Mouse (Mus musculus) limb, embryonic 13.5 days (tissue): ENCODE measurements at regions not wholly inside any gene's neighbourhood (a gene's known extent, or its start where the extent isn't known, plus 50 kb on each side); places are given as distances from the start of the nearest gene placed in this dataset.

Experiments
- ATAC-seq: fragments of 200-750 bp; cut with Nextera tagmentation; 2 replicates; pipeline ENCODE4 v1.8.0; 2017; ENCODE audit warnings: low read depth, moderate number of reproducible peaks, moderate TSS enrichment; ENCODE audit not compliant: low FRiP score
- H3K27ac ChIP-seq: fragments of 300-500 bp; sonication (generic); 2 replicates; pipeline ENCODE4 v1.5.1; 2015; ENCODE audit warnings: inconsistent platforms, mild to moderate bottlenecking, moderate library complexity
- H3K27me3 ChIP-seq: fragments of 300-500 bp; sonication (generic); 2 replicates; pipeline ENCODE4 v1.6.1; 2015; ENCODE audit warnings: mild to moderate bottlenecking, inconsistent platforms
- H3K36me3 ChIP-seq: fragments of 300-500 bp; sonication (generic); 2 replicates; pipeline ENCODE4 v1.6.1; 2015; ENCODE audit warnings: inconsistent platforms, mild to moderate bottlenecking, moderate library complexity
- H3K4me1 ChIP-seq: fragments of 300-500 bp; sonication (generic); 2 replicates; pipeline ENCODE4 v1.6.1; 2015; ENCODE audit warnings: inconsistent platforms
- H3K4me2 ChIP-seq: fragments of 300-500 bp; sonication (generic); replicated peaks from 2 replicates; pipeline ENCODE4 v1.6.1; 2015; ENCODE audit warnings: inconsistent platforms, mild to moderate bottlenecking, moderate library complexity
- H3K4me3 ChIP-seq: fragments of 300-500 bp; sonication (generic); 2 replicates; pipeline ENCODE4 v1.5.1; 2015; ENCODE audit warnings: moderate library complexity, mild to moderate bottlenecking, inconsistent platforms
- H3K9ac ChIP-seq: fragments of 300-500 bp; sonication (generic); 2 replicates; pipeline ENCODE4 v1.6.1; 2015; ENCODE audit warnings: mild to moderate bottlenecking, inconsistent platforms
- H3K9me3 ChIP-seq: fragments of 300-500 bp; sonication (generic); 2 replicates; pipeline ENCODE4 v1.6.1; 2016; ENCODE audit warnings: inconsistent platforms
- WGBS: fragments of 180-500 bp; shearing (Covaris S2); methylation state at CpG from one replicate; pipeline ENCODE4 v1.1.7; 2015; 5-methylcytosine and 5-hydroxymethylcytosine counted together

DNA sequence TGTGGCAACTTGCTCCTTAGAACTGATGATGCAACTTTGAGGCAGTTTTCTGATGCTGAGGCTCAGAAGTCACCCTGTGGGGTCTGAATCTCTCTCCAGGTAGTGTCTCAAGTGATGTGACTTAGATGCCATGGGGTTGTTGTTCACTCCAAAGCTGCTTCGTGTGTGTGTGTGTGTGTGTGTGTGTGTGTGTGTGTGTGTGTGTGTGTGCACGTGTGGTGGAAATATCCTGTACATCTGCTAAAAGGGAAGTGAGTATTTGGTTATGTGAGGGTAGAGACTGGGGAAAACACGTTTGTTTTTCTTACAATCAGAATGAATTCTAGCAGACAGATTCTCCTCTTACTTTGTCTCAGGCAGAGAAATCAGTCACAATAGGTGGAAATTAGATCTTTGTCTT lies 276.5 kb downstream of the Insc start:
- H3K9ac ChIP-seq, result no peak overlapping the region
- ATAC-seq, result no peak
- no peaks in the 10 kb centered on the region for H3K9me3 ChIP-seq
- H3K4me1 ChIP-seq, result no peaks in the 10 kb centered on the region
- no peaks in the 10 kb centered on the region for H3K36me3 ChIP-seq
- no peak overlapping the region for H3K27ac ChIP-seq
- no peak overlapping the region for H3K4me2 ChIP-seq
- H3K4me3 ChIP-seq, result no peak overlapping the region
- 78% methylated on average over 3 of the region's 3 CpGs for WGBS
- no peaks in the 10 kb centered on the region for H3K27me3 ChIP-seq

DNA sequence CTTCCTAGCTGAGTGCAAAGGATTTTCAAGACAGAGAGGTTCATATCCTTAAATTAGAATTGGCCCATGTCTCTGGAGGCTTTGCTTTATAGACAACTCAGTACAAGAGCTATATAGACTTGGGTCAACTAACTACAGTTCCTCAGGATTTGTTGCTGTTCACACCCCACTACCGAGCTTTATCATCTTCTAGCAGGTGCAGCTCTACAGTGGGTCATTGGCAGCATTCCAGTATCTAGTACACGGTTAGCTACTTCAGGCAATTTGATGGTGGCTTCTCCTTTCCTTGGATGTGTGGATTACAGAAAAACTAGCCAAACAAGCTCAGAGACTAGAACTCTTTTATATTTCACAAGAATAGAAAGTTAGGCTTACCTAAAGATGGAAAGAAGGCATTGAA lies 282.3 kb downstream of the Insc start:
- 59% methylated on average over 2 of the region's 2 CpGs for WGBS
- no peak overlapping the region for H3K9ac ChIP-seq
- no peaks in the 10 kb centered on the region for H3K4me1 ChIP-seq
- H3K9me3 ChIP-seq, result no peaks in the 10 kb centered on the region
- no peak overlapping the region for H3K4me2 ChIP-seq
- ATAC-seq, result no peak
- no peak overlapping the region for H3K27ac ChIP-seq
- no peak overlapping the region for H3K4me3 ChIP-seq
- no peaks in the 10 kb centered on the region for H3K27me3 ChIP-seq
- no peaks in the 10 kb centered on the region for H3K36me3 ChIP-seq

DNA sequence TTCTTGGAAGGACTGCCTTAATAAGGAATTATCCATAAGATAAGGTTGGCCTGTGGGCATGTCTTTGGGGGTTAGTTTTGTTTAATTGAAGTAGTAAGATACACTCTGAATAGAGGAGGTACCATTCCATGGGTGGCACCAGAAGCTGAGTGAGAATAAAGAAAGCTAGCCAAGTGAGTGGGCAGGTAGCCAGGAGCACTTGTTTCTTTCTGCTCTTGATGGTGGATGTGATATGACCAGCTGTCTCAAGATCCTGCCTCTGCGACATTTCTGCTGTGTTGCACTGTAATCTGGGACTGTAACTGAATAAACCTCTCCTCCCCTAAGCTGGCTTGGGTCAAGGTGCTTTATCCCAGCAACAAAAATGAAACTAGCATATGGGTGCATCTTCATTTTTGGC lies 284.2 kb downstream of the Insc start:
- 85% methylated on average over 1 of the region's 1 CpGs for WGBS
- Histone ChIP-seq H3K4me2 (no peak overlapping the region), H3K27me3 (no peaks in the 10 kb centered on the region), H3K9ac (no peak overlapping the region), H3K4me3 (no peak overlapping the region), H3K9me3 (no peaks in the 10 kb centered on the region), H3K36me3 (no peaks in the 10 kb centered on the region), H3K4me1 (no peaks in the 10 kb centered on the region), H3K27ac (no peak overlapping the region)
- no peak for ATAC-seq

DNA sequence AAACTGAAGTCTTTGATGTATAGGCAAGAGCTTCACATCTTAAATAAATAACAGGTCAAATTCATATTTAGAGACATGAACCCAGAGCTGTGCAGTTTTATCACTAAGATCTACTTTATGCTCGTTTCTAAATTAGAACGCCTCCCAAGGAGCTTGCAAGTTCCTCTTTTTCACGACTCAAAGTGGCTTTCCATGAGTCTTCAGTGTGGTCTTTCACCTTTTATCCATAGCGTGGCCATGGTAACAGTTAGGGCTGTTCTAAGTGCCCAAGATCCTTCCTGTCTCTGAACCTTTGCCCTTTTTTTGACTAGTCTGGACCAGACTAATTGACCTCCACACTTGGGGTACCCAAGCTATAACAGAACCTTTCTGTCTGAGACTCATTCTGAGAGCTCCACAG lies 290.5 kb downstream of the Insc start:
- Histone ChIP-seq H3K27me3 (no peaks in the 10 kb centered on the region), H3K9ac (no peak overlapping the region), H3K4me2 (no peak overlapping the region), H3K36me3 (no peaks in the 10 kb centered on the region), H3K9me3 (no peaks in the 10 kb centered on the region), H3K4me1 (no peaks in the 10 kb centered on the region), H3K4me3 (no peak overlapping the region), H3K27ac (no peak overlapping the region)
- WGBS, result 66% methylated on average over 4 of the region's 4 CpGs
- no peak for ATAC-seq

DNA sequence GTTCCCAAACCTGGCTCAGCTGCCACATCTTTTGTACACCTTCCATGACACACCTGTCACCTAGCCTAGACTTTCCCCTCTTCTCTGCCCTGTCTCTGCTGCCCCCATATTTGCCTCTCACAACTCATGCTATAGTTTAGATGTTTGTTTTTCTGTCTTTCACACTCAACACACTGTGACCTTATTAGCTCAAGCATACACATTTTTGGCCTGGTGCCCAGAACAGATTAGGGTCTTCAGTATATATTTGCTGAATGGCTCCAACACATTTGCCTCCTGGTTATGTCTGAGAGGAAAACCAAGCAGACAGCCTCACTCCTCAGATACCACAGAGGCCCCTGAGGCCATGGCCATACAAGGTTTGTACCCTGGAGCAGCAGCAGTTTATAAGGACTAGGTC lies 312.0 kb downstream of the Insc start:
- H3K4me1 ChIP-seq, result peaks cover 5% of the 10 kb centered on the region; the same call in 1 of the 2 replicates
- ATAC-seq, result no peak
- no peaks in the 10 kb centered on the region for H3K9me3 ChIP-seq
- H3K4me2 ChIP-seq, result no peak overlapping the region
- 0 out of 2 replicates have a peak, but pooled peaks cover 5% of the 10 kb centered on the region for H3K27me3 ChIP-seq
- H3K27ac ChIP-seq, result no peak overlapping the region
- no peak overlapping the region for H3K9ac ChIP-seq
- H3K4me3 ChIP-seq, result no peak overlapping the region
- no peaks in the 10 kb centered on the region for H3K36me3 ChIP-seq

DNA sequence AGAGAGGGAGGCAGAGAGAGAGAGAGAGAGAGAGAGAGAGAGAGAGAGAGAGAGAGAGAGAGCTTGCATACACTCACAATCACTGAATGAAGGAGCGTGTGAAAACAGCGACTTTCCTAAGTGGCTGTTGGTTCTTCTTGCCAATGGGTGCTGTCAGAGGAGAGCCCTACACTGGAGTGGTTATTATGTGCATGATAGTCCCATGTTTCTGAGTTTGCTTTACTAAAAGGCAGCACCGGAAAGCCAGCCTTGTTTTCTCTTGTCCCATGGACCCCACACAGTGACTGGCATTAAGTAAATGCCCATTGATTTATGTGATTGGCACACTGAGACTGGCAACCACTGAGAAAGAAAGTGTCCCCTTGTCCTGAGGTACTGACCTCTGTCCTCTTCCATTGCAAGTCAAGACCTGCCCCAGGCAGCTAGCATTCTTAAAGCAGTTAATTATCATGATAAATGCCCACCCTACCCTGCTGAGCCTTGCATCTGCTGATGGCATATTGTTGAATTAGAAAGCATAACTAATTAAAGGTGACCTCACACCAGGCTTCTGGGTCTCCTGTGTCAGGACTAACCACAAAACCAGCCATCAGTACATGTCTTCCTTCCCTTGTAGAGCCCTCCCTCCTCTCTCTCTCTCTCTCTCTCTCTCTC lies 313.6 kb downstream of the Insc start:
- H3K9me3 ChIP-seq, result no peaks in the 10 kb centered on the region
- no peak overlapping the region for H3K4me2 ChIP-seq
- H3K27me3 ChIP-seq, result 0 out of 2 replicates have a peak, but pooled peaks cover 5% of the 10 kb centered on the region
- peaks cover 5% of the 10 kb centered on the region; the same call in 1 of the 2 replicates for H3K4me1 ChIP-seq
- H3K9ac ChIP-seq, result no peak overlapping the region
- H3K4me3 ChIP-seq, result no peak overlapping the region
- no peaks in the 10 kb centered on the region for H3K36me3 ChIP-seq
- WGBS, result 49% methylated on average over 3 of the region's 3 CpGs
- ATAC-seq, result no peak
- no peak overlapping the region for H3K27ac ChIP-seq

DNA sequence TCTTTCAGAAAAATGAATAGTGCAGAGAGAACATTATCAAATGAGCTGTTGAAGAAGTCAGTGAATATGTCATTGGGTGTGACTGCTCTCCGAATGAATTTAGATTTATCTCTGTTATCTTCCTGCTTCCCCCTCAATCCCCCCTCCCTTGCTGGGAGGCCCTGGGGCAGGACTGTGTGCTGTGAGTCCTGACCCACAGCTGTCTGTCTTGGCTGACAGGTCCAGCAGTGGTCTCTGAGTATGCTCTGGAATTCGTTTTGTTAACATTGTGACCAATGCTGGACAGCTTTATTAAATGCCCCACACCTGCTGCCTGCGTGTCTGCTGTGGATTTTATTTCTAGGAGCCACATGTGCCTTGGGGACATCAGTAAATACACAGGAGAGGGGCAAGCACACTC lies 314.2 kb downstream of the Insc start:
- Histone ChIP-seq H3K4me1 (peaks cover 5% of the 10 kb centered on the region; the same call in 1 of the 2 replicates), H3K4me2 (no peak overlapping the region), H3K36me3 (no peaks in the 10 kb centered on the region), H3K27me3 (0 out of 2 replicates have a peak, but pooled peaks cover 5% of the 10 kb centered on the region), H3K4me3 (no peak overlapping the region), H3K9me3 (no peaks in the 10 kb centered on the region), H3K9ac (no peak overlapping the region), H3K27ac (no peak overlapping the region)
- ATAC-seq, result peak; percentile 40; the same call in 1 of the 2 replicates
- 21% methylated on average over 3 of the region's 3 CpGs for WGBS

DNA sequence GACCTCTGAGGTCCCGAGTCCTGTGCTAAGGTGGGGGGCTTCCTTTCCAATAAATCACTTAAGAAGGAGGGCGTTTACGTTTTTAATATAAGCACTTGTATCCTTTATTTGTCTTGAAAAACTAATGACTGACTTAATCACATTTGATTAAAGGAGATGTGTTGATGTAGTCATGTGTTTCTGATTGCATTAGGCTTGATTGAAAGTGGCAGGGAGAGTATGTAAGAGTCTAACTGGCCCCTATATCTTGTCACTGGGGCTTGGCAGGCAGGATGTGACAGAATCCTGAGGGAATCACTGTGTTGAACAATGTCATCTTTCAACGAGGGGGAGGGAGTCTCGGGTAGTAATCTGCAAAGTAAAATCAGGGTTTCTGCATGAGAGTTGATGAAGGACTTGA lies 316.7 kb downstream of the Insc start:
- ATAC-seq, result no peak
- no peaks in the 10 kb centered on the region for H3K36me3 ChIP-seq
- H3K27me3 ChIP-seq, result 0 out of 2 replicates have a peak, but pooled peaks cover 5% of the 10 kb centered on the region
- H3K9me3 ChIP-seq, result no peaks in the 10 kb centered on the region
- no peak overlapping the region for H3K9ac ChIP-seq
- H3K27ac ChIP-seq, result no peak overlapping the region
- no peak overlapping the region for H3K4me3 ChIP-seq
- 63% methylated on average over 5 of the region's 5 CpGs for WGBS
- peaks cover 5% of the 10 kb centered on the region; the same call in 1 of the 2 replicates for H3K4me1 ChIP-seq
- H3K4me2 ChIP-seq, result no peak overlapping the region

DNA sequence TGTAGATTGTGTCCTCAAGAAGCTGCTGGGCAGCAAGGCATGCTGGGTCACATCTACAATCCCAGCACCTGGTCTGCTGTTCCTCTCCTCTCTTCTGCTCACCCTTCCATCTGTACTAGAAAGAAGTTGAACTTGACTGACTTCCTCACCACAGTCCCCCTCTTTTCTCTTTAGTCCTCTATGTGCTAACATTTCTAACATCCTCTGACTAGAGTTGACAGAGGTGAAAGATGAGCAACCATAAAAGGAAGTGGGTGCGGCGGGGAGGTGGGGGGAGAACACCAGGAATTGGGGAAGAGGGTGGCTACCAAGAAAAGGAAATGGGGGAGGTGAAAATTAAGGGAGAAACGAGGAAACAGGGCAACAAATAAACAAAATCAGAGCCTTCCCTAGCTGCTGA lies 319.3 kb downstream of the Insc start:
- H3K4me1 ChIP-seq, result no peaks in the 10 kb centered on the region
- H3K36me3 ChIP-seq, result no peaks in the 10 kb centered on the region
- 0 out of 2 replicates have a peak, but pooled peaks cover 9% of the 10 kb centered on the region for H3K27me3 ChIP-seq
- H3K4me2 ChIP-seq, result no peak overlapping the region
- 50% methylated on average over 3 of the region's 3 CpGs for WGBS
- H3K4me3 ChIP-seq, result no peak overlapping the region
- H3K9me3 ChIP-seq, result no peaks in the 10 kb centered on the region
- no peak overlapping the region for H3K9ac ChIP-seq
- H3K27ac ChIP-seq, result no peak overlapping the region
- no peak for ATAC-seq

DNA sequence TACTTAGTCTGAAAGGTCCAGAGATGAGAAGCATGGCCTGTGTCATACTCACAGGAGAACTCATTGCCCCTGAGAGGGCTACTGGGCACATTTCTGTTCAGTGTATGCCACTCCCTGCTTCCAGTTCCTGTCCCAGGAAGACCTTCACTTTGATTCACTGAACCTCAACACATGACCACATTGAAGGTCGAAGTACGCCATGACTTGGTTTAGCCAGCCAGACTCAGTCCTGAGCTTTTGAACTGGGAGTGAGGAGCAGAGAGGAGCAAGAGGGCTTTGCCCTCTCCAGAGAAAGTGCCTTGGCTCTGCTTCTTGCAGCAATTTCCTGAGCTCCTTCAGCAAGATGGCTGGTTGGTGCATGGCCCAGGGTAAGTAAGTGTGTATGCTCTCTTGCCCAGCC lies 324.1 kb downstream of the Insc start:
- H3K27me3 ChIP-seq, result 0 out of 2 replicates have a peak, but pooled peaks cover 5% of the 10 kb centered on the region
- H3K4me1 ChIP-seq, result peaks cover 7% of the 10 kb centered on the region
- no peak for ATAC-seq
- no peak overlapping the region for H3K27ac ChIP-seq
- H3K36me3 ChIP-seq, result no peaks in the 10 kb centered on the region
- no peak overlapping the region for H3K4me3 ChIP-seq
- H3K4me2 ChIP-seq, result no peak overlapping the region
- H3K9me3 ChIP-seq, result no peaks in the 10 kb centered on the region
- 93% methylated on average over 2 of the region's 2 CpGs for WGBS
- no peak overlapping the region for H3K9ac ChIP-seq

DNA sequence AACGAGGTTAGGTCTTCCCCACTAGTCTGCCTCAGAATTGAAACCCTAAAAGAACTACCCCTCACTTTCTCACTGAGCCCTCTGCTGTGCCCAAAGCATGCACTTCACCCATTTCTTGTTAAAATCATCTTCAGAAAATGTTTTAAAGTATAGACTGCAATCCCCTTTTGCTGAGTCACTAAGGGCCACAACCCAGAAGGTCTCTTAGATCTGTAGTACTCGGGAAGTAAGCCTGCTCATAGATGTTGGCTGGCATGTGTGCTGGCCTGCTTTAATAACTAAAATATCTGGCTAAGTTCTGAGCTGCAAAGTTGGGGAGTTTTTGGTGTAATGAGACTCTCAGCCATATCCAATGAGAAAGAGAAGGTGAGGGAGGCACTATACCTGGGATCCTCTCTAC lies 329.9 kb downstream of the Insc start:
- Histone ChIP-seq H3K27me3 (no peaks in the 10 kb centered on the region), H3K4me3 (no peak overlapping the region), H3K4me2 (no peak overlapping the region), H3K36me3 (no peaks in the 10 kb centered on the region), H3K9me3 (no peaks in the 10 kb centered on the region), H3K4me1 (peaks cover 7% of the 10 kb centered on the region), H3K9ac (no peak overlapping the region), H3K27ac (no peak overlapping the region)
- WGBS, result 63% methylated on average over 2 of the region's 2 CpGs
- ATAC-seq, result no peak

DNA sequence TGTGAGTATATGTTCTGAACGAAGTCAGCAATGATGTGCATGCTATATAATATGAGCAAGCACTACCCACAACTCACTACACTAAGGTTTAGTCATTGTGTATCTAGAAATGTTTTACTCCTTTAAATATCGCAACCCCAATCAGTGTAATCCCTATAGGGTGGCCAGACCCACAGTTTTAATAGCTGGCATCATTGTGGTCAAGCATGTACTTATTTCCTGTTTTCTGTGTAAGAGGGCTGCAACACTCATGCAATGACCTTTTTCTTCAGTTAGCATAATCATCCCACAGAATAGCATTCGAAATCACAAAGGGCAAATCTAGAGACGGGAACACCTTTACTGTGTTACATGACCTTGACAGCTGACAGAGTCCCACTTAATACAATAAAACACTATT lies 333.3 kb downstream of the Insc start:
- no peak for ATAC-seq
- 84% methylated on average over 4 of the region's 4 CpGs for WGBS
- peaks cover 6% of the 10 kb centered on the region for H3K4me1 ChIP-seq
- no peaks in the 10 kb centered on the region for H3K9me3 ChIP-seq
- no peak overlapping the region for H3K4me2 ChIP-seq
- no peaks in the 10 kb centered on the region for H3K36me3 ChIP-seq
- H3K9ac ChIP-seq, result no peak overlapping the region
- no peaks in the 10 kb centered on the region for H3K27me3 ChIP-seq
- H3K4me3 ChIP-seq, result no peak overlapping the region
- no peak overlapping the region for H3K27ac ChIP-seq

DNA sequence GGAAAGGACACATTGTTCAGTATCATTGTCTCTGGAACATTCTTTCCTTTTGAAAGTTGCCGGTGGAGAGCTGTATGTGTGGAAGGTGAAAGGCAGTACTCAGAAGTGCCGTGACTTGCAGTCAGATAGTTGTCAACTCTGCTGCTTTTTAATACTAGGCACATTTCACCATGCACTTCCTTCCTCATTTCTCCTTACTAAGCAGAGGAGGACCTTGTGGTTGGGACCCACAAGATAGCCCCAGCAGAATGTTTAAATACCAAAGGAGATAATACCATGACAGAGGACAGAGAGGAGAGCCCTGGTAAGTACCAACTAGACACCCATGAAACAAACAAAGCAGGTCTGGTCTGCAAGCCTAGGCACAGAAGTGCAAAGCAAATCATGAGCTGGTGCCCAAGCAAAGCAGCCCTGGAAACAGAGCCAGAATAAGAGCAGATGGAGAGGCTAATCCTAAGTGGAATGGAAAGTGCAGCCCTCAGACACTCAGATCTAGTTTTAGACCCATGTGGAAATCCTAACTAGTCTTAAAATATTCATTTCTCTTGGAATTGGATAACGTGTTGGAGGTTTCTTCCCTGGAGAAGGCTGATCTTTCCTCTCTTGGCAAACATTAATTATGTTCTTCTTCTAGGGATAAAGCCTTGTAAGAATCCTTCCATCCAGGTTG lies 341.4 kb downstream of the Insc start:
- Histone ChIP-seq H3K4me3 (no peak overlapping the region), H3K36me3 (no peaks in the 10 kb centered on the region), H3K4me2 (no peak overlapping the region), H3K9ac (no peak overlapping the region), H3K27me3 (no peaks in the 10 kb centered on the region), H3K27ac (no peak overlapping the region), H3K4me1 (no peaks in the 10 kb centered on the region), H3K9me3 (no peaks in the 10 kb centered on the region)
- no peak for ATAC-seq
- WGBS, result 82% methylated on average over 3 of the region's 3 CpGs
